Mouse (Mus musculus): ENCODE measurements around the gene C87436.

- TF ChIP-seq CTCF (IDR thresholded peaks at IDR 0.05; ENCODE audit: low read depth, low read length) (no peak), POLR2A (IDR thresholded peaks at IDR 0.05; ENCODE audit: borderline replicate concordance, low read depth, low read length) (peak; percentile 39)
These were observed 49.4 kb downstream of the C87436 start for GRCm38 (mm10) chr6:86487358-86488148.
